Mouse (Mus musculus): ENCODE results near the gene Fam234b. TPM values are rescaled to one million over a fixed set of nuclear protein-coding genes. Genes with fewer than 3 reads are reported as not detected.

Gene Fam234b
- polyA plus RNA-seq, 1 experiment, result 42.1 TPM

GRCm38 (mm10) chr6:135250926-135251699 is 53.3 kb downstream of the Fam234b start:
- Histone ChIP-seq H3K4me1 (replicated peaks; ENCODE audit: control insufficient read depth, insufficient read depth, low read length) (peaks cover 11% of the 10 kb centered on the region), H3K27ac (ENCODE audit: control insufficient read depth, insufficient read depth, low read length) (no peak overlapping the region), H3K36me3 (ENCODE audit: control insufficient read depth, insufficient read depth, low read length) (no peaks in the 10 kb centered on the region), H3K4me3 (ENCODE audit: control insufficient read depth, insufficient read depth, low read length) (no peak overlapping the region), H3K27me3 (ENCODE audit: control insufficient read depth, insufficient read depth, low read length) (no peaks in the 10 kb centered on the region)
- whole genome bisulfite sequencing, result 92% methylated on average over 19 of the region's 19 CpGs
- no peak for DNase-seq
- TF ChIP-seq POLR2A (IDR thresholded peaks at IDR 0.05; ENCODE audit: control insufficient read depth, extremely low read depth, insufficient read depth, low read length, poor library complexity) (no peak), CTCF (IDR thresholded peaks at IDR 0.05; ENCODE audit: borderline replicate concordance, control insufficient read depth, extremely low read depth, insufficient read depth, low read length, poor library complexity) (no peak)

- peaks cover 11% of the 10 kb centered on the region for H3K4me1 ChIP-seq (replicated peaks; ENCODE audit: control insufficient read depth, insufficient read depth, low read length)
- no peaks in the 10 kb centered on the region for H3K36me3 ChIP-seq (ENCODE audit: control insufficient read depth, insufficient read depth, low read length)
- 69% methylated on average over 24 of the region's 24 CpGs for WGBS
- H3K4me3 ChIP-seq (ENCODE audit: control insufficient read depth, insufficient read depth, low read length), result no peak overlapping the region
- no peak overlapping the region for H3K27ac ChIP-seq (ENCODE audit: control insufficient read depth, insufficient read depth, low read length)
- DNase-seq, result no peak
- H3K27me3 ChIP-seq (ENCODE audit: control insufficient read depth, insufficient read depth, low read length), result no peaks in the 10 kb centered on the region
- no peak for TF ChIP-seq CTCF (IDR thresholded peaks at IDR 0.05; ENCODE audit: borderline replicate concordance, control insufficient read depth, extremely low read depth, insufficient read depth, low read length, poor library complexity)
- TF ChIP-seq POLR2A (IDR thresholded peaks at IDR 0.05; ENCODE audit: control insufficient read depth, extremely low read depth, insufficient read depth, low read length, poor library complexity), result no peak
Observed at GRCm38 (mm10) chr6:135251849-135252727, 54.3 kb downstream of the Fam234b start.

GRCm38 (mm10) chr6:135252728-135253077 is 54.9 kb downstream of the Fam234b start:
- no peak overlapping the region for H3K27ac ChIP-seq (ENCODE audit: control insufficient read depth, insufficient read depth, low read length)
- H3K36me3 ChIP-seq (ENCODE audit: control insufficient read depth, insufficient read depth, low read length), result no peaks in the 10 kb centered on the region
- no peaks in the 10 kb centered on the region for H3K27me3 ChIP-seq (ENCODE audit: control insufficient read depth, insufficient read depth, low read length)
- no peak overlapping the region for H3K4me3 ChIP-seq (ENCODE audit: control insufficient read depth, insufficient read depth, low read length)
- peak; percentile 64 for DNase-seq
- 13% methylated on average over 16 of the region's 16 CpGs for WGBS
- H3K4me1 ChIP-seq (replicated peaks; ENCODE audit: control insufficient read depth, insufficient read depth, low read length), result peaks cover 11% of the 10 kb centered on the region
- no peak for TF ChIP-seq CTCF (IDR thresholded peaks at IDR 0.05; ENCODE audit: borderline replicate concordance, control insufficient read depth, extremely low read depth, insufficient read depth, low read length, poor library complexity)
- TF ChIP-seq POLR2A (IDR thresholded peaks at IDR 0.05; ENCODE audit: control insufficient read depth, extremely low read depth, insufficient read depth, low read length, poor library complexity), result no peak

GRCm38 (mm10) chr6:135254153-135254552 is 56.4 kb downstream of the Fam234b start, which contains the start of gene Gsg1:
Gene Gsg1, minus strand, starts transcription at chr6:135254351.
- Histone ChIP-seq H3K27me3 (ENCODE audit: control insufficient read depth, insufficient read depth, low read length) (no peaks in the 10 kb centered on the region), H3K27ac (ENCODE audit: control insufficient read depth, insufficient read depth, low read length) (no peak within 1 kb of the TSS), H3K4me1 (replicated peaks; ENCODE audit: control insufficient read depth, insufficient read depth, low read length) (peaks cover 11% of the 10 kb centered on the region), H3K4me3 (ENCODE audit: control insufficient read depth, insufficient read depth, low read length) (no peak within 1 kb of the TSS), H3K36me3 (ENCODE audit: control insufficient read depth, insufficient read depth, low read length) (no peaks in the 10 kb centered on the region)
- TF ChIP-seq CTCF (IDR thresholded peaks at IDR 0.05; ENCODE audit: borderline replicate concordance, control insufficient read depth, extremely low read depth, insufficient read depth, low read length, poor library complexity) (no peak), POLR2A (IDR thresholded peaks at IDR 0.05; ENCODE audit: control insufficient read depth, extremely low read depth, insufficient read depth, low read length, poor library complexity) (no peak)
- no peak for DNase-seq
- 90% methylated on average over 7 of the region's 7 CpGs for WGBS

DNA sequence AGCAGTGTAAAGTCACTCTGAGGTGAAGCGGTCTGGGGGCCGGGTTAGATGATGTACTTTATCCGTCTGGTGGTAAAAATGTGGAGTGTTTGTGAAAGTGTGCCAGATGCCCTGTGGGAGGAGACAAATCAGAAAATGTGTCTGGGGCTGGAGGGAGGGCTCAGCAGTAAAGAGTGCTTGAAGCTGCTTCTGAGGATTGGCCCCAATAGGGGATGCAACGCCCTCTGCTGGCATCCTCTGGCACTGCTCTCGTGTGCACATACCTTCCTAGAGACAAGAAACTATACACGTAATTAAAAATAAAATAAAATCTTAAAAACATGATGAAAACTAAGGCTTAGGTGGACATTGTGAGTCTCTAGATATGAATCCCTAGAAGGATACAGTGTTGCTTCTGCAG is 62.7 kb downstream of the Fam234b start:
- Histone ChIP-seq H3K4me3 (ENCODE audit: control insufficient read depth, insufficient read depth, low read length) (no peak overlapping the region), H3K27me3 (ENCODE audit: control insufficient read depth, insufficient read depth, low read length) (no peaks in the 10 kb centered on the region), H3K27ac (ENCODE audit: control insufficient read depth, insufficient read depth, low read length) (no peak overlapping the region), H3K36me3 (ENCODE audit: control insufficient read depth, insufficient read depth, low read length) (no peaks in the 10 kb centered on the region), H3K4me1 (replicated peaks; ENCODE audit: control insufficient read depth, insufficient read depth, low read length) (no peaks in the 10 kb centered on the region)
- no peak for DNase-seq
- 96% methylated on average over 6 of the region's 6 CpGs for WGBS
- TF ChIP-seq CTCF (IDR thresholded peaks at IDR 0.05; ENCODE audit: borderline replicate concordance, control insufficient read depth, extremely low read depth, insufficient read depth, low read length, poor library complexity) (no peak), POLR2A (IDR thresholded peaks at IDR 0.05; ENCODE audit: control insufficient read depth, extremely low read depth, insufficient read depth, low read length, poor library complexity) (no peak)

- no peaks in the 10 kb centered on the region for H3K27me3 ChIP-seq (ENCODE audit: control insufficient read depth, insufficient read depth, low read length)
- H3K4me3 ChIP-seq (ENCODE audit: control insufficient read depth, insufficient read depth, low read length), result no peak overlapping the region
- WGBS, result 90% methylated on average over 9 of the region's 9 CpGs
- DNase-seq, result no peak
- no peak overlapping the region for H3K27ac ChIP-seq (ENCODE audit: control insufficient read depth, insufficient read depth, low read length)
- H3K36me3 ChIP-seq (ENCODE audit: control insufficient read depth, insufficient read depth, low read length), result no peaks in the 10 kb centered on the region
- 0 out of 2 replicates have a peak, but pooled peaks cover under 1% of the 10 kb centered on the region for H3K4me1 ChIP-seq (replicated peaks; ENCODE audit: control insufficient read depth, insufficient read depth, low read length)
- TF ChIP-seq CTCF (IDR thresholded peaks at IDR 0.05; ENCODE audit: borderline replicate concordance, control insufficient read depth, extremely low read depth, insufficient read depth, low read length, poor library complexity), result no peak
- no peak for TF ChIP-seq POLR2A (IDR thresholded peaks at IDR 0.05; ENCODE audit: control insufficient read depth, extremely low read depth, insufficient read depth, low read length, poor library complexity)
Observed at GRCm38 (mm10) chr6:135261124-135261523, 63.3 kb downstream of the Fam234b start.

Measured in thymus, adult 2 months (tissue).